Mouse (Mus musculus) neutrophil, adult 65 days (primary cell): Measurements from ENCODE around the gene Gm21170. TPM values are rescaled to one million over a fixed set of nuclear protein-coding genes. Genes with fewer than 3 reads are reported as not detected.

Experiments
- total RNA-seq: library from RNA; stranded (reverse); gene quantifications from 2 replicates; pipeline ENCODE4 v1.2.4, GENCODE M21; 2023

The Gm21170 gene
- total RNA-seq: not detected in 2 replicates

GRCm38 (mm10) chrY:47690998-47691397 lies at the start of gene Gm21170:
Gm21170 (minus strand) TSS chrY:47691098.

Other genes starting within 250 kb of the Gm21170 start
- not detected in 2 replicates for gene Gm21256, start 240.1 kb downstream of the Gm21170 start, total RNA-seq